30 mouse cellular contexts compared by ENCODE assay signal in genomic region chr6:43504609-43505230, GRCm38 (mm10).
"Had no signal": no experiment of that assay in that cellular context is flagged by ENCODE, and none has a peak within 500 bp of the region (broad histone marks: within the 10 kb centered on the region; RNA-seq: fewer than 3 reads in every experiment).

No protein-coding gene starts in this region.

- H3K4me2 ChIP-seq: limb, embryonic 12.5 days; limb, embryonic 13.5 days; limb, embryonic 15.5 days; liver, embryonic 11.5 days; liver, embryonic 12.5 days; liver, embryonic 13.5 days; liver, embryonic 15.5 days; midbrain, embryonic 11.5 days; midbrain, embryonic 12.5 days; midbrain, embryonic 13.5 days; midbrain, embryonic 15.5 days; neural tube, embryonic 12.5 days had no signal

- DNase-seq: layer of hippocampus, postnatal 36 days; left cerebral cortex, postnatal 4 days; liver; liver, embryonic 13.5 days; liver, postnatal 0 days; lung, adult 2 months; lung, postnatal 10 days; lung, postnatal 36 days; lung, postnatal 4 days; midbrain, embryonic 14.5 days had no signal

- H3K36me3 ChIP-seq: limb, embryonic 10.5 days; limb, embryonic 12.5 days; limb, embryonic 13.5 days; limb, embryonic 15.5 days; liver, embryonic 12.5 days; liver, embryonic 13.5 days; liver, embryonic 15.5 days; midbrain, embryonic 10.5 days; midbrain, embryonic 12.5 days; midbrain, embryonic 13.5 days; midbrain, embryonic 15.5 days; neural tube, embryonic 12.5 days had no signal

- H3K4me3 ChIP-seq: left cerebral cortex, adult 2 months; limb, embryonic 10.5 days; limb, embryonic 12.5 days; limb, embryonic 13.5 days; limb, embryonic 15.5 days; liver, embryonic 12.5 days; liver, embryonic 13.5 days; liver, embryonic 15.5 days; megakaryocyte, embryonic 14.5 days; midbrain, embryonic 10.5 days; midbrain, embryonic 12.5 days; midbrain, embryonic 13.5 days; midbrain, embryonic 15.5 days; myocyte; neural tube, embryonic 12.5 days had no signal

- H3K9me3 ChIP-seq: limb, embryonic 10.5 days; limb, embryonic 12.5 days; limb, embryonic 13.5 days; limb, embryonic 15.5 days; liver, embryonic 12.5 days; liver, embryonic 13.5 days; liver, embryonic 15.5 days; megakaryocyte, embryonic 14.5 days; midbrain, embryonic 10.5 days; midbrain, embryonic 12.5 days; midbrain, embryonic 13.5 days; midbrain, embryonic 15.5 days; neural tube, embryonic 12.5 days had no signal

- H3K27ac ChIP-seq: left cerebral cortex, adult 2 months; limb, embryonic 10.5 days; limb, embryonic 12.5 days; limb, embryonic 13.5 days; limb, embryonic 15.5 days; liver, embryonic 12.5 days; liver, embryonic 13.5 days; liver, embryonic 14.5 days; liver, embryonic 15.5 days; macrophage; midbrain, embryonic 10.5 days; midbrain, embryonic 12.5 days; midbrain, embryonic 13.5 days; midbrain, embryonic 15.5 days; neural tube, embryonic 12.5 days had no signal

- ATAC-seq: liver, embryonic 12.5 days; liver, postnatal 0 days; lung, postnatal 0 days; midbrain, embryonic 13.5 days; midbrain, embryonic 15.5 days; midbrain, embryonic 16.5 days had no signal

- H3K9ac ChIP-seq: limb, embryonic 12.5 days; limb, embryonic 13.5 days; limb, embryonic 15.5 days; liver, embryonic 12.5 days; liver, embryonic 13.5 days; liver, embryonic 14.5 days; liver, embryonic 15.5 days; liver, postnatal 0 days; midbrain, embryonic 12.5 days; midbrain, embryonic 13.5 days; midbrain, embryonic 15.5 days; neural tube, embryonic 12.5 days had no signal

- H3K4me1 ChIP-seq: limb, embryonic 10.5 days; limb, embryonic 12.5 days; limb, embryonic 13.5 days; limb, embryonic 15.5 days; midbrain, embryonic 10.5 days; midbrain, embryonic 12.5 days; midbrain, embryonic 13.5 days; midbrain, embryonic 15.5 days; neural tube, embryonic 12.5 days had no signal

- H3K27me3 ChIP-seq: limb, embryonic 12.5 days; limb, embryonic 13.5 days; limb, embryonic 15.5 days; liver, embryonic 12.5 days; liver, embryonic 13.5 days; liver, embryonic 15.5 days; megakaryocyte, embryonic 14.5 days; midbrain, embryonic 12.5 days; midbrain, embryonic 13.5 days; midbrain, embryonic 15.5 days; neural tube, embryonic 12.5 days had no signal
